Mouse (Mus musculus): Measurements from ENCODE around the gene H3f3b. TPM values are rescaled to one million over a fixed set of nuclear protein-coding genes. Genes with fewer than 3 reads are reported as not detected.

H3f3b gene
- polyA plus RNA-seq, 1 experiment from 2014 or later: 2,054 TPM

- Histone ChIP-seq H3K27me3 (ENCODE audit: control insufficient read depth, insufficient read depth, low read length) (no peaks in the 10 kb centered on the region), H3K4me2 (replicated peaks) (no peak overlapping the region), H3K9me3 (ENCODE audit: control insufficient read depth, low read length) (no peaks in the 10 kb centered on the region), H3K4me3 (replicated peaks; ENCODE audit: low read length) (no peak overlapping the region), H3K36me3 (replicated peaks; ENCODE audit: control insufficient read depth, insufficient read depth) (peaks cover 35% of the 10 kb centered on the region), H3K9ac (no peak overlapping the region), H3K4me1 (replicated peaks; ENCODE audit: control insufficient read depth, insufficient read depth, low read length) (no peaks in the 10 kb centered on the region), H3K27ac (no peak overlapping the region)
- ATAC-seq (ENCODE audit: low FRiP score): no peak
- no peak for DNase-seq (ENCODE audit: low spot score)
- WGBS: 66% methylated on average over 13 of the region's 13 CpGs
Observed at GRCm38 (mm10) chr11:116063562-116063961, 35.8 kb upstream of the H3f3b start.

DNA sequence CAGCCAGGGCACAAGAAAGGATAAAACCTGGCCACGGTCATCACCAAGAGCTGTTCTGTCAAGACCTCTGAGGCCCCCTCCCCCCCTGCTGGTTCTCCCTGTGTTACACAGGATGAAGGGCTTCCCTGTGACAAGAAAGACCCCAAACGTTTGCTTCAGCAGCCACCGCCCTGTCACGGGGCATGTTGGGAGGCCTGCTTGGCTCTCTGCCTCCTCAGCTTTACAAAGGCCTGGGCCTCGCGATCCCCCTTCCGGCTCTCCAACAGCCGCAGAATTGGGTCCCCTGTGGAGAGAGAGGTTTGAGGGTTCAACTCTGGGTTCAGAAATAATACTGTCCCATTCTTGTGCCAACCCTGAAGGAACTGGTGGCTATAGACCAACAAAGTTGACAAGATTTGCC is 34.8 kb upstream of the H3f3b start:
- H3K27ac ChIP-seq: no peak overlapping the region
- no peak for DNase-seq (ENCODE audit: low spot score)
- 65% methylated on average over 8 of the region's 8 CpGs for WGBS

DNA sequence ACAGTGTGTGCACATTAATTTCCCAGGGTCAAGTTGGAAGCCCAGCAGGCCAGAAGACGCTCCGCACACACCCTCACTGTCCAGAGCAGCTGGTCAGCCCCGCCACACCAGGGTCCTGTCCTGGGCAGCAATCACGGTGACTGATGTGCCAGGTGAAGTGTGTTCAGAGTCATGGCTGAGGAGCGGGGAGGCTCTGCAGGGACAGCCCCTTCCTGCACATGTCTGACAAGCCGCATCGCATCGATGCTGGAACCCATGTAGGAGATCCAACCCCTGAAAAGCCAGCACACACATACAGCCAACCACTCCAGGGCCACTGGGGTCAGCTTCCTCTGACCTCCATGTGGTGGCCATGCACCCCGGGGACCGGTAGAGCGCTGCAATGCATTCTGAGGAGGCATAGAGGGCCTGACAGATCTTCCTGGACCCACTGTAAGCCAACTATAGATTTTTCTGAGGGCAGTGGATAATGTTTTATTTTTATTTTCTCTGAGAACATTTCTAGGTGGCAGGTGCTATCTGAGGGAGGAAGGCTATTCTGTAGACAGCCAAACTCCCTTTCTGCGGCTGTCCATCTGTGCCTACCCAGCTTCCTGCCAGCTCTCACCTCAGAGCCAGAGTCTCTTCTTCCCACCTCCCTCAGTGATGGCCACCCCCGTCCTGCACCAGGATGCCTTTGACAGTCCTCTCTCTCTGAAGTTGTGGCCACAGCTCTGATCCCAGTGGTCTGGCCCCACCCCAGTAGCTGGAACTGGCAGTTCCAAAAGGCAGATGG is 34.1 kb upstream of the H3f3b start:
- no peak for ATAC-seq (ENCODE audit: low FRiP score)
- 84% methylated on average over 13 of the region's 13 CpGs for WGBS
- H3K36me3 ChIP-seq (replicated peaks; ENCODE audit: control insufficient read depth, insufficient read depth): peaks cover 53% of the 10 kb centered on the region
- H3K4me1 ChIP-seq (replicated peaks; ENCODE audit: control insufficient read depth, insufficient read depth, low read length): no peaks in the 10 kb centered on the region
- DNase-seq (ENCODE audit: low spot score): no peak
- H3K4me2 ChIP-seq (replicated peaks): no peak overlapping the region
- no peaks in the 10 kb centered on the region for H3K27me3 ChIP-seq (ENCODE audit: control insufficient read depth, insufficient read depth, low read length)
- no peak overlapping the region for H3K9ac ChIP-seq
- no peak overlapping the region for H3K4me3 ChIP-seq (replicated peaks; ENCODE audit: low read length)
- no peaks in the 10 kb centered on the region for H3K9me3 ChIP-seq (ENCODE audit: control insufficient read depth, low read length)
- H3K27ac ChIP-seq: no peak overlapping the region

More for the DNA sequence above, 34.8 kb upstream of the H3f3b start:
- Histone ChIP-seq H3K9me3 (ENCODE audit: control insufficient read depth, low read length) (no peaks in the 10 kb centered on the region), H3K4me2 (replicated peaks) (no peak overlapping the region), H3K4me3 (replicated peaks; ENCODE audit: low read length) (no peak overlapping the region), H3K36me3 (replicated peaks; ENCODE audit: control insufficient read depth, insufficient read depth) (peaks cover 46% of the 10 kb centered on the region), H3K9ac (no peak overlapping the region), H3K4me1 (replicated peaks; ENCODE audit: control insufficient read depth, insufficient read depth, low read length) (no peaks in the 10 kb centered on the region), H3K27me3 (ENCODE audit: control insufficient read depth, insufficient read depth, low read length) (no peaks in the 10 kb centered on the region)
- ATAC-seq (ENCODE audit: low FRiP score): no peak

- Histone ChIP-seq H3K27me3 (ENCODE audit: control insufficient read depth, insufficient read depth, low read length) (no peaks in the 10 kb centered on the region), H3K4me3 (replicated peaks; ENCODE audit: low read length) (no peak overlapping the region), H3K36me3 (replicated peaks; ENCODE audit: control insufficient read depth, insufficient read depth) (peaks cover 64% of the 10 kb centered on the region), H3K9me3 (ENCODE audit: control insufficient read depth, low read length) (no peaks in the 10 kb centered on the region), H3K27ac (no peak overlapping the region), H3K9ac (no peak overlapping the region), H3K4me1 (replicated peaks; ENCODE audit: control insufficient read depth, insufficient read depth, low read length) (no peaks in the 10 kb centered on the region), H3K4me2 (replicated peaks) (no peak overlapping the region)
- WGBS: 95% methylated on average over 9 of the region's 9 CpGs
- DNase-seq (ENCODE audit: low spot score) (no peak), ATAC-seq (ENCODE audit: low FRiP score) (no peak)
Observed at GRCm38 (mm10) chr11:116060596-116060995, 32.8 kb upstream of the H3f3b start.

GRCm38 (mm10) chr11:116059691-116060025 is 31.9 kb upstream of the H3f3b start:
- Histone ChIP-seq H3K4me2 (replicated peaks) (no peak overlapping the region), H3K4me1 (replicated peaks; ENCODE audit: control insufficient read depth, insufficient read depth, low read length) (no peaks in the 10 kb centered on the region), H3K9me3 (ENCODE audit: control insufficient read depth, low read length) (no peaks in the 10 kb centered on the region), H3K36me3 (replicated peaks; ENCODE audit: control insufficient read depth, insufficient read depth) (peaks cover 74% of the 10 kb centered on the region), H3K9ac (no peak overlapping the region), H3K4me3 (replicated peaks; ENCODE audit: low read length) (no peak overlapping the region), H3K27me3 (ENCODE audit: control insufficient read depth, insufficient read depth, low read length) (no peaks in the 10 kb centered on the region), H3K27ac (no peak overlapping the region)
- ATAC-seq (ENCODE audit: low FRiP score) (no peak), DNase-seq (ENCODE audit: low spot score) (no peak)
- WGBS: 94% methylated on average over 11 of the region's 11 CpGs

DNA sequence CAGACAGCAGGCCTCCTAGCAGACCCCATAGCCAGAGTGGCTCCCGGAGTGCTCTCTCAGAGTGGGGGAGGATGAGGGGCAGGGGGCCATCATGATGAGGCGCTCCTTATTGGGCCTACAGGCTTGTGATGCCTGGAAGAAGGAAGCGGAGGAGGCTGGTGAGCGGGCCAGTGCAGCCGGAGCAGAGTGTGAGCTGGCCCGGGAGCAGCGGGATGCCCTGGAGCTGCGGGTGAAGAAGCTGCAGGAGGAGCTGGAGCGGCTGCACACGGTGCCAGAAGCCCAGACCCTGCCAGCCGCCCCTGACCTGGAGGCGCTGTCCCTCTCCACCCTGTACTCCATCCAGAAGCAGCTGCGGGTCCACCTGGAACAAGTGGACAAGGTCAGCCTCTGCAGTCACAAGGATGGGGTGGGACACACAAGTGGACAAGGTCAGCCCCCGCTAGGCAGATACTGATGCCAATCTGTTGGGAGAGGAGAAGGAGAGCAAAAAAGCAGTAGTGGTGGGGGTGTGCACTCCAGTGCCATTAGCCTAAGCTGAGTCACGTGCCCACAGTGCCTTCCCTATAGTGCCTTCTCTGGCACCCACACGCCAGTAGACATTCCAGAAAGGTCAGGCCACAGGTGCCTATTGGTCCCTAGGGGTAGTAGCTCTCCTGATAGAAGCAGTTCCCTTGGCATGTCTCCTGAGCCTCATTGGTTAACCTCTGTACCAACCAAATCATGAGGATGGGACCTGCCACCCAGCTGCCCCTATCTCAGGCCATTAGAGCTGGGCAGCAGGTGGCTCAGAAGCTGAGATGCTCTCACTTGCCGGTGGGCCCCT is 31.3 kb upstream of the H3f3b start:
- Histone ChIP-seq H3K27ac (no peak overlapping the region), H3K4me2 (replicated peaks) (no peak overlapping the region), H3K27me3 (ENCODE audit: control insufficient read depth, insufficient read depth, low read length) (no peaks in the 10 kb centered on the region), H3K9me3 (ENCODE audit: control insufficient read depth, low read length) (no peaks in the 10 kb centered on the region), H3K9ac (no peak overlapping the region), H3K4me1 (replicated peaks; ENCODE audit: control insufficient read depth, insufficient read depth, low read length) (no peaks in the 10 kb centered on the region), H3K4me3 (replicated peaks; ENCODE audit: low read length) (no peak overlapping the region), H3K36me3 (replicated peaks; ENCODE audit: control insufficient read depth, insufficient read depth) (peaks cover 79% of the 10 kb centered on the region)
- ATAC-seq (ENCODE audit: low FRiP score) (no peak), DNase-seq (ENCODE audit: low spot score) (no peak)
- 91% methylated on average over 17 of the region's 17 CpGs for WGBS

- H3K9me3 ChIP-seq (ENCODE audit: control insufficient read depth, low read length): no peaks in the 10 kb centered on the region
- no peak overlapping the region for H3K4me3 ChIP-seq (replicated peaks; ENCODE audit: low read length)
- ATAC-seq (ENCODE audit: low FRiP score) (no peak), DNase-seq (ENCODE audit: low spot score) (no peak)
- no peak overlapping the region for H3K4me2 ChIP-seq (replicated peaks)
- WGBS: 88% methylated on average over 12 of the region's 12 CpGs
- H3K4me1 ChIP-seq (replicated peaks; ENCODE audit: control insufficient read depth, insufficient read depth, low read length): no peaks in the 10 kb centered on the region
- H3K27me3 ChIP-seq (ENCODE audit: control insufficient read depth, insufficient read depth, low read length): no peaks in the 10 kb centered on the region
- H3K36me3 ChIP-seq (replicated peaks; ENCODE audit: control insufficient read depth, insufficient read depth): peaks cover 89% of the 10 kb centered on the region
- H3K9ac ChIP-seq: no peak overlapping the region
- H3K27ac ChIP-seq: no peak overlapping the region
Observed at GRCm38 (mm10) chr11:116058022-116058614, 30.4 kb upstream of the H3f3b start.

DNA sequence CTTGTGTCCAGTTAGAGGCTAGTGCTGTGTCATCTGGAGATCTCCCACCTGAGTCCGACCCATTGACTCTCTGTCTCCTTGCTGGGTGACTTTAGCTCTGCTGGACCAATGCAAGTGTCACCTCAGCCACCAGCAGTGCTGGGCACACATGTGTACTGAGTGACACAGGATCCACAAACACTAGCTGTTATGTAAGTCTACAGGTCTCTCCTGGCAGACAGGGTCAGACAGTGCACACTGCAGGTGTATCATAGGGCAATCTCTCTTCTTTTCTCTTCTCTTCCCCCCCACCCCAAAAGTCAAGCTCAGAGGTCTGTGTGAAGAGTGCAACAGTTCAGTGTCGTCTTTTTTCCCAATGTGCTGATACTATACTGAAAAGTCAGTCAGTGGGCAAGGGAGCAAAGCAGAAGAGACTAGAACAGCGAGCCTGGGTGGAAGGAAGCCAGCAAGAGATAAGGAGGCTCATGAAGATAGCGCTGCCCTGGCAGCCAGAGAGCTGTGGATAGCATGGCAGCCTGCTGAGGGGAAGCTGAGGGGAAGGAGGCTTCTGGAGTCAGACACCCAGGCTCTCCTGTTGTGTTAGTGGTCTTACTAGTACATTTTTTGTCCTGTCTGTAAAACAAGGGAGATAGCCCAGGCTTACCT is 29.6 kb upstream of the H3f3b start:
- H3K27me3 ChIP-seq (ENCODE audit: control insufficient read depth, insufficient read depth, low read length): no peaks in the 10 kb centered on the region
- DNase-seq (ENCODE audit: low spot score) (no peak), ATAC-seq (ENCODE audit: low FRiP score) (no peak)
- no peaks in the 10 kb centered on the region for H3K9me3 ChIP-seq (ENCODE audit: control insufficient read depth, low read length)
- WGBS: 93% methylated on average over 4 of the region's 4 CpGs
- H3K36me3 ChIP-seq (replicated peaks; ENCODE audit: control insufficient read depth, insufficient read depth): peaks cover 96% of the 10 kb centered on the region
- no peak overlapping the region for H3K27ac ChIP-seq
- no peak overlapping the region for H3K4me2 ChIP-seq (replicated peaks)
- H3K9ac ChIP-seq: no peak overlapping the region
- no peak overlapping the region for H3K4me3 ChIP-seq (replicated peaks; ENCODE audit: low read length)
- H3K4me1 ChIP-seq (replicated peaks; ENCODE audit: control insufficient read depth, insufficient read depth, low read length): no peaks in the 10 kb centered on the region

DNA sequence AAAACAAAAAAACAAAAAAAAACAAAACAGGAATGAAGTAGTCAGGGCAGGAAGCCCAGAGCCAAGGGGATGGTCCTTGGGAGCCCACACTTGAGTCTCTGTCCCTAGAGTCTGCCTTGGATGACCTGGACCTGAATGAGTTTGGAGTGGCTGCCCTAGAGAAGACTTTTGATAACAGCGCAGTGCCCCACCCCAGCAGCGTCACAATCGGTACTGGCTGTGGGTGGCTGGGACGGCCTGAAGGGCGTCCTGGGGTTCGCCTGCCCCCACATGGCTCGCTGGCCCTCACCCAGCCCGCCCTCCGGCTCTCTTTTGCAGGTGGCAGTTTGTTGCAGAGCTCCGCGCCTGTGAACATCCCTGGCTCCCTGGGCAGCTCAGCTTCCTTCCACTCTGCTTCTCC is 28.1 kb upstream of the H3f3b start:
- no peak for ATAC-seq (ENCODE audit: low FRiP score)

More for the DNA sequence above, 28.1 kb upstream of the H3f3b start:
- H3K4me2 ChIP-seq (replicated peaks): no peak overlapping the region
- no peak overlapping the region for H3K27ac ChIP-seq
- H3K4me3 ChIP-seq (replicated peaks; ENCODE audit: low read length): no peak overlapping the region
- no peak for DNase-seq (ENCODE audit: low spot score)
- no peaks in the 10 kb centered on the region for H3K27me3 ChIP-seq (ENCODE audit: control insufficient read depth, insufficient read depth, low read length)
- H3K9ac ChIP-seq: no peak overlapping the region
- H3K9me3 ChIP-seq (ENCODE audit: control insufficient read depth, low read length): no peaks in the 10 kb centered on the region
- peaks cover 97% of the 10 kb centered on the region for H3K36me3 ChIP-seq (replicated peaks; ENCODE audit: control insufficient read depth, insufficient read depth)
- H3K4me1 ChIP-seq (replicated peaks; ENCODE audit: control insufficient read depth, insufficient read depth, low read length): no peaks in the 10 kb centered on the region
- 98% methylated on average over 11 of the region's 11 CpGs for WGBS

Measured in hindbrain, embryonic 14.5 days (tissue).